Mouse (Mus musculus): ENCODE results near the gene Sdc4.

The Sdc4 gene

DNA sequence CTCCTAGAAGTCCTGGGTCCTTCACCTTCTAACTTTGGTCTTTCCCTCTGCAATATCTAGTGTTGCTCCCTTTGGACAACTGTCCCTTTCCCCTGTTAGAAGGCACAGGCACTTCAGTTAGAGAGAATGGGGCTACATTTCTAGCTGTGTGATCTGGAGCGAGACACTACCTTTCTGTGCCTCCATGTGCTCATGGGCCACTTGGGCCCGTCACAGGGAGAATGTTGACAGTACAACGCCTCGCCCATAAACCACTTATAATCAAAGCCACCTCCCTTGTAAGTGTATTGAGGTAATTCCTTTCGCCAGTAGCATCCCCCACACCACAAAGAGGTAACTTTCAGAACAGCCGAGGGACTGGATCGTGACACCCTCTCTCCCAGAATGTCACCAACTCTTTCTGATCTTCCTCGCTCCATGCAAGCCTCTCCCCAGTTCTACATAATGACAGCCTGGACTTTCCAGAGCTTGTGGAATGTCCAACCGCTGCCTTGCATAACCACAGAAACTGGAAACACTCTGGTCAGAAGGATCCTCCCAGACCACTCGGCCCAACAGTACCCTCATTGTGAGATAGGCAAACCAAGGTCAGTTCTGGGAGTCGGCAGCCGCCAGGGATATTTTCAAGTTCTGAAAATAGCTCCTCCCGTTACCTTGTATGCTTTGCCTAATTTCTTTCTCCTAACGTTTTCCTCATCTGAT is 5.8 kb upstream of the Sdc4 start:
- DNase-seq = no peak

DNA sequence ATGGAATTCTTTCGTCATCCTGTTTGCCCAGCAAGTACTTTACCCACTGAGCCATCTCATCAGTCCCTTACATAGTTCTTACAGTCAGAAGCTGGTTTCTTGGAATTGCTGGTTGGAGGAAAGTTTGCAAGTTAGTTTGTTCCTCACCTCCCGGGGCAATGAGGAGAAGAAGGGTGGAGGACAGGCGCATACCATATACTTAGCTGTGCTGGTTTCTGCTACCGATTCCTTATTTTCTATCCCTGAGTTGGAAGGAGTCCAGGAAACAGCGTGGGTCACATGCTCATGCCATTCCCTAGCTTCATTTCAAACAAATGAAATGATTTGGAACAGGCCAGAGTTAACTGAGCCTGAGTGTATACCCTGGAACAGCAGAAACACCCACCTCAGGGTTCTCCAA is 5.2 kb upstream of the Sdc4 start:
- no peak for DNase-seq

GRCm38 (mm10) chr2:164448140-164448539 is 4.5 kb upstream of the Sdc4 start:
- no peak for DNase-seq

DNA sequence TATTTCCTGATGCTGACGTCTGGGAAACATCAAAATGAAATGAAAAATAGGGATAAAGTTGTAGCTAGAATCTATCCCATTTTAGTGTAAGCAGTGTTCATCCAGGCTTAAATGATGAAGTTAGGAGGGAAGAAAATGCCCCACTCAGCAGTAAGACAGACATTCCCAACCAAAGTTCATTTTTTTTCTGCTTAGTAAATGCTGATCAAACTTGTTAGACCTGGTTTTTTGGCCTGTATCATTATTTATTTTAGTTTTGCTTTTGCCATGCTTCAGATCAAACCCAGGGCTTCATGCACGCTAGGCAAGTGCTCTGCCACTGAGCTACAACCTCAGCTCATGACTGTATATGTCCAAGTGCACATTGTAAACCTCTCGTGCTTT is 2.4 kb upstream of the Sdc4 start:
- DNase-seq = no peak

- DNase-seq = no peak
Measured at GRCm38 (mm10) chr2:164445399-164446085, 1.9 kb upstream of the Sdc4 start.

DNA sequence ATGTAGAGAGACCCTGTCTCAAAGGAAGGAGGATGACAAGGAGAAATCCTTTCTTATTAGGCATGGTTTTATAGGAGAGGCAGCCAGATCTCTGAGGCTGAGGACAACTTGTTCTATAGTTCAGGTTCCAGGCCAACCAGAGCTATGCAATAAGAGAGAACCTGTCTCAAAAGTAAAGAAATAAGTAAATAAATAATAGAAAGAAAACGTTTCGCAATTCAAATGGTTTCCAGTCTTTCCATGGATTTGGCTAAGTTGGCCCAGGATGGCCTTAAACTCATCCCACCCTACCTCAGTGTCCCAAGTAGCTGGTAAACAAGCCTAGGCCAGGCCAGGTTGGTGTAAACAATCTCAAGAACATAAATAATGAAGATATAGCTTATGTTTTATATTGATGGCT is 1.0 kb upstream of the Sdc4 start:
- no peak for DNase-seq

- peak; percentile 92 for DNase-seq
Measured at GRCm38 (mm10) chr2:164443051-164443437, 643 bp downstream of the Sdc4 start.

- peak; percentile 59 for DNase-seq
Measured at GRCm38 (mm10) chr2:164442315-164443050, 1.2 kb downstream of the Sdc4 start.

- DNase-seq = peak; percentile 44
Measured at GRCm38 (mm10) chr2:164441731-164442130, 2.0 kb downstream of the Sdc4 start.

GRCm38 (mm10) chr2:164441155-164441554 is 2.5 kb downstream of the Sdc4 start:
- peak; percentile 69 for DNase-seq

- DNase-seq = peak; percentile 51
Measured at GRCm38 (mm10) chr2:164440314-164440713, 3.4 kb downstream of the Sdc4 start.

DNA sequence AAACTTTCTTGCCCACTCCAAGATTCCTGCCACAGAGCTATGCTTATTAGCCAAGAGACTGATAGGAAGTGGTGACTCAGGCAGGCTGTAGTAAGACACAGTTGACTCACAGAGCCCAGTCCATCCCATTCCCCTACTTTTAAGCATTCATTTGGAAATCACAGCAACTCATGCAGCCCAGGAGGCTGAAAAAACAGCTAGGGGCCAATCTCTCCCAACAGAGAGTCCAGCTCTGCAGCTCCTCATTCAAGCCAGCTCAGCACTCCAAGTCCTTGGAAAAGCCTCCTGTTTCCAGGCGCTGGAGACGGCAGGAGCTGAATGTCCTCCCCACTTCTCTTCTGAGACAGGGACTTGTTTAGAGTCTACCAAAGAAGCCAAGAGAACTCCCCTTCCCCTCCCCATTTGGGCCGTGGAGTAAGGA is 4.7 kb downstream of the Sdc4 start:
- DNase-seq = no peak

GRCm38 (mm10) chr2:164438257-164438656 is 5.4 kb downstream of the Sdc4 start:
- DNase-seq = peak; percentile 48

GRCm38 (mm10) chr2:164437710-164438109 is 6.0 kb downstream of the Sdc4 start:
- peak; percentile 82 for DNase-seq

DNA sequence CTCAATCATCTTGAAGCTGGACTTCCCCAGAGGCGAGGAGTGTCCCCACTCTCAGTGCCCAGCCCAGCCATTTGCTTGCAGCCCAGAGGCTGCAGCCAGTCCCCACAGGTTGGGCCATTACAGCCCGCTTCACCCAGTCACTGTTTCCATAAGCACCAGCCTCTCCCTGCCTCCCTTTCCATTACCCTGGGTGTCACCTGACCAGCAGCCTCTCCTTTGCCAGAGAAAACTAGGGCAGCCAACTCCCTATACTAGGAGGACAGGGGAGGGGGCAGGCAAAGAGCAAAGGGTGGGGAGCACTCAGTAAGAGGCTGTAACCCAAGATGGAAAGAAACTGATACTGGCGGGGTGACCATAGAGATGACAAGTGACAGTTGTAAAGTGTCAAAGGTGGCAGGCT is 6.7 kb downstream of the Sdc4 start:
- DNase-seq = peak; percentile 80

DNA sequence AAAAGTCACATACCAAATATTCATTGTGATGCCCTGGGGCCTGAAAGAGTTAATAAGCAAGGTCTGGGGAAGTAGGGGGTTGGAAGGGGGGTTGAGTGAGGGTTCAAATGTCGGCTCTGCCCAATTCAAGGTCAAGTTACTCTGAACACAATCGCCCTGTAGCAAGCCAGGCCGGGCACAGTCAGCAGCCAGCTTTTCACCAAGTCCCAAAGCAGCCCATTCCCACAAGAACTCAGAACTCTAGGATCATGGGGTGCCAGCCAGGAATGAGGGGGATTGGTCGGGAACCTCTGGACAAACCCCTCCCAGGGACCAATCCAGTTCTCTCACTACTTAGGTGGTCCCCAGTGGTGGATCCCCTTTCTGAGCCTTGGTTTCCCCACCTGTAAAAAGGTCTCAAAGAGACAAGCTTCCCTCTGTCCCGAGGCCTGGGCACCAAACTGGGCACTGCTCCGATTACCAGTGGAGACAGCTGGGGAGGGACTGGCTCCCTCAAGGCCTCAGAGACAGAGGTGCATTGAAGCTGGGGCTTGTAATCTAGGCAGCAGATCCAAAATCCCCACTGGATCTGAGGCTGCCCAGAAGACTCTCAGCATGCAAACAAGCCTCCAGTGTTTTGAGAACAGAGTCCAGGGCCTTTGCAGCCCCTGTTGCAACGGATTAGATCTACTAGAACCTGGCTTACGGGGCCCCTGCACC is 7.3 kb downstream of the Sdc4 start:
- peak; percentile 54 for DNase-seq

DNA sequence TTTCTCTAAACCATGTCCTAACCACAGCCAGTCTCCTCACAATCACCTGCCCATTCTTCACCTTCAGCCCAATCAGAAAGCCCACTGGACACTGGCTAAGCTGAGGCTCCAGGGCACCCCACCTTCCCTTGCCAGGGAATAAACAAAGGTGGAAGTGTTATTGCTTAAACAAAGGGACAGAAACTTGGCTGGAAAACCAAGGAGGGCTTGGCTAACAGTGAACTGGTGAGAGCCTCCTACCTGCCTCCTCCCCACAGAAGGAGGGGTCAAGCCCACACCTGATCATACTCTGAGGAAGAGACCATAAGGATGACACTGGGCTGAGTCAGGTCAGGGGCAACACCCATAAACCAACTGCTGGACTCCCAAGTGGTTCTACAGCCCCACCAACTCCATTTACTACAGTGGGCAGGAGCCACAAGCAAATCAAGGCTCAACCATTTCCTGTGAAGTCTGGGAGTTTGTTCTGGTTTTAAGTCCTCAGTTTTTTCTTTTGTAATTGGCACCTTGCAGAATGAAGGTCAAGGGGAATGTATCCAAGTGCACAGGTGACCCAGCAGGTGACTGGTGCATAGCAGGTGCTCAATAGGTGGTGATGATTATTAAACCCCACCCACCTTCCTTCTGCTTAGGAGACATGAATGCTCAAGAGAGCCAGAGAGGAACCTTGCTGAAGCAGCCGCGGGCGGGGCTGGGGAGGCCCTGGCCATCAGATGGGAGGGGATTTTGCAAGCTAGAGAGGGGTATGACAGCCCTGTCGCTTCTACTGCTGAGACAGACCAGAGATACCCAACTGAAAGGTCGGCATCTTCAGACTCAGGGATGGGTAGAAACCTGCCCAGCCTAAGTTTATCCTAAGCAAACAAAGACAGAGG is 8.2 kb downstream of the Sdc4 start:
- DNase-seq = peak; percentile 62

GRCm38 (mm10) chr2:164434681-164435080 is 9.0 kb downstream of the Sdc4 start:
- DNase-seq = peak; percentile 50

- no peak for DNase-seq
Measured at GRCm38 (mm10) chr2:164433278-164433895, 10.3 kb downstream of the Sdc4 start.

DNA sequence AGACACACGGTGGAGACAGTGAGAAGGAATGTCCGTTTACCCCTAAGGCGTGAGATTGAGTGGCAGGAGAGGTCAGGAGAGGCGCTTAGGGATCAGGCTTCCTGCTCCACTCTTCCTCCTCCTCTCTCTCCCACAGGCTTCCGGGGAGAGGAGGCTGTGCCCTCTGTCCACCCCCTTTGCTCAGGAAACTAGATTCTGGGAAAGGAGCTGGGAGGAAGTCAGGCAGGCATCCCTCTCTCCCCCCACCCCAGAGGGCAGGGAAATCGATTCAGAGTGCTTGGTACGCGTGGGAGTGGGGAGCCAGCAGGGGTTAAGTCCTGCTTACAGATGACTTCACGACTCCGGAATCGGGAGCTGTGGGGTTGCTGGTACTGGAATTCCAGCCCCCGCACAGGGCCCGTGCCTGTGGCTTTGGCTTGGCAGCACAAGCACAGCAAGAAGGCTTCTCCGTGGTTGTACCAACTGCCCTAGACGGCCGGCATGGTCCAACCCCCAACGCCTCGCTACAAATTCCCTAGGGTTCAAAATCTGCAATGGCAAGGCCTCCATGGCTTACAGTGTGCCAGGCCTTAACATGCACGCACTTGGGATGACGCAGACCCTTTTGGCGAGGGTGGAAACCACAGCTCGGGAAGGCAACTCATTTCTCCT is 11.0 kb downstream of the Sdc4 start:
- peak; percentile 69 for DNase-seq

All from kidney, adult 18-20 months (tissue).